Mouse (Mus musculus) cerebellum, adult 2 months (tissue): ENCODE measurements at regions not wholly inside any gene's neighbourhood (a gene's known extent, or its start where the extent isn't known, plus 50 kb on each side); places are given as distances from the start of the nearest gene placed in this dataset.

Source experiments
- CTCF ChIP-seq: fragments of 200-500 bp; IDR thresholded peaks from 2 replicates; pipeline ENCODE4 v1.5.1; 2011; ENCODE audit warnings: low read depth, mild to moderate bottlenecking, control low read depth, low read length, moderate library complexity, borderline replicate concordance; ENCODE audit not compliant: insufficient read depth
- POLR2A ChIP-seq: fragments of 200-500 bp; IDR thresholded peaks from 2 replicates; pipeline ENCODE4 v1.6.1; 2011; ENCODE audit warnings: low read length, control low read depth, borderline replicate concordance; ENCODE audit not compliant: insufficient read depth

- TF ChIP-seq CTCF (no peak), POLR2A (no peak)
Observed at GRCm38 (mm10) chr5:58291261-58291660, 573.5 kb downstream of the Pcdh7 start.
